Mouse (Mus musculus) G1E (cell line): ENCODE results near the gene Atp8a1. TPM values are rescaled to one million over a fixed set of nuclear protein-coding genes. Genes with fewer than 3 reads are reported as not detected.

Source experiments
- ATAC-seq: 2 replicates; pipeline ENCODE4 v1.8.0; 2016; ENCODE audit warnings: mild to moderate bottlenecking; ENCODE audit not compliant: insufficient number of reproducible peaks, poor library complexity, low FRiP score, severe bottlenecking; ENCODE audit errors: extremely low read depth
- DNase-seq: peaks from one replicate; pipeline ENCODE4 v3.0.0; 2012; ENCODE audit warnings: low spot score
- H3K27me3 ChIP-seq: 2 replicates; pipeline ENCODE4 v1.6.1; 2012; ENCODE audit warnings: mild to moderate bottlenecking, low read length, inconsistent platforms; ENCODE audit not compliant: insufficient read depth
- H3K36me3 ChIP-seq: replicated peaks from 2 replicates; pipeline ENCODE3; 2012; ENCODE audit warnings: mild to moderate bottlenecking, inconsistent platforms
- H3K4me1 ChIP-seq: 2 replicates; pipeline ENCODE4 v1.6.1; 2012; ENCODE audit warnings: low read depth, low read length, inconsistent platforms, mixed read lengths; ENCODE audit not compliant: insufficient read depth
- H3K4me3 ChIP-seq: 2 replicates; pipeline ENCODE4 v1.5.1; 2012; ENCODE audit warnings: low read depth, mild to moderate bottlenecking, inconsistent platforms, low read length, moderate library complexity, mixed read lengths
- H3K9me3 ChIP-seq: replicated peaks from 2 replicates; pipeline ENCODE4 v1.6.1; 2012; ENCODE audit warnings: inconsistent platforms
- CTCF ChIP-seq: IDR thresholded peaks from 2 replicates; pipeline ENCODE4 v1.5.1; 2012; ENCODE audit warnings: low read depth, low read length, inconsistent platforms, mixed read lengths
- GATA1 ChIP-seq: IDR thresholded peaks from 2 replicates; pipeline ENCODE4 v1.6.1; 2012; ENCODE audit warnings: borderline replicate concordance, low read length, inconsistent platforms, mixed read lengths
- GATA2 ChIP-seq: IDR thresholded peaks from 2 replicates; pipeline ENCODE4 v1.6.1; 2012; ENCODE audit warnings: low read depth, low read length, inconsistent platforms, borderline replicate concordance
- POLR2AphosphoS5 ChIP-seq: IDR thresholded peaks from 2 replicates; pipeline ENCODE4 v1.6.1; 2012; ENCODE audit warnings: low read depth, low read length, inconsistent platforms; ENCODE audit not compliant: insufficient replicate concordance
- TAL1 ChIP-seq: conservative IDR thresholded peaks from 2 replicates; pipeline ENCODE4 v1.6.1; 2012; ENCODE audit warnings: low read depth, low read length, inconsistent platforms, mixed read lengths
- polyA plus RNA-seq: library from polyadenylated mRNA; stranded (reverse); fragments of >175 nt; gene quantifications from 2 replicates; pipeline ENCODE4 v1.2.3, GENCODE M21; 2012
- total RNA-seq, 2 experiments: library from RNA; stranded (forward) in 1 of 2; stranded (reverse) in 1 of 2; fragments of 200-1000 nt in 1 of 2; fragments of >200 nt in 1 of 2; fragmentation: Nextera tagmentation in 1 of 2; gene quantifications; 2 replicates each; pipeline ENCODE4 v1.2.3; 2014 to 2017

Atp8a1 gene
- total and polyA plus RNA-seq, 3 experiments: 13.5 to 156 (median 75.0) TPM

- ATAC-seq (no peak), DNase-seq (no peak)
- no peaks in the 10 kb centered on the region for H3K36me3 ChIP-seq
- H3K9me3 ChIP-seq: no peaks in the 10 kb centered on the region
- no peaks in the 10 kb centered on the region for H3K27me3 ChIP-seq
- H3K4me3 ChIP-seq: no peak overlapping the region
- TF ChIP-seq GATA1 (no peak), GATA2 (no peak), TAL1 (no peak), POLR2AphosphoS5 (no peak), CTCF (no peak)
- no peaks in the 10 kb centered on the region for H3K4me1 ChIP-seq
Measured at GRCm38 (mm10) chr5:67574039-67574438, 273.2 kb downstream of the Atp8a1 start.

- H3K4me3 ChIP-seq: no peak overlapping the region
- no peaks in the 10 kb centered on the region for H3K36me3 ChIP-seq
- TF ChIP-seq CTCF: no peak
- DNase-seq: no peak
- ATAC-seq: no peak
- H3K9me3 ChIP-seq: no peaks in the 10 kb centered on the region
- no peaks in the 10 kb centered on the region for H3K4me1 ChIP-seq
- H3K27me3 ChIP-seq: no peaks in the 10 kb centered on the region
Measured at GRCm38 (mm10) chr5:67572552-67573155, 274.6 kb downstream of the Atp8a1 start.

Other genes with a start within 250 kb of the Atp8a1 start
- gene Shisa3, start 239.6 kb downstream of the Atp8a1 start, total RNA-seq (2014; fragmentation: Nextera tagmentation): not detected in 2 replicates
- gene Shisa3, start 239.6 kb downstream of the Atp8a1 start, total RNA-seq (2017): 0.05 and 0.12 TPM in 2 replicates
- not detected in 2 replicates for gene Shisa3, start 239.6 kb downstream of the Atp8a1 start, polyA plus RNA-seq
- gene Gm5108, start 94.2 kb upstream of the Atp8a1 start, total RNA-seq (2014; fragmentation: Nextera tagmentation): not detected in 2 replicates
- not detected in 2 replicates for gene Gm5108, start 94.2 kb upstream of the Atp8a1 start, total RNA-seq (2017)
- gene Gm5108, start 94.2 kb upstream of the Atp8a1 start, polyA plus RNA-seq: not detected in 2 replicates
- not detected in 2 replicates for gene Gm21905, start 99.0 kb upstream of the Atp8a1 start, total RNA-seq (2014; fragmentation: Nextera tagmentation)
- not detected in 2 replicates for gene Gm21905, start 99.0 kb upstream of the Atp8a1 start, total RNA-seq (2017)
- gene Gm21905, start 99.0 kb upstream of the Atp8a1 start, polyA plus RNA-seq: not detected in 2 replicates
- not detected in 2 replicates for gene Grxcr1, start 184.4 kb upstream of the Atp8a1 start, total RNA-seq (2014; fragmentation: Nextera tagmentation)
- gene Grxcr1, start 184.4 kb upstream of the Atp8a1 start, total RNA-seq (2017): not detected in 2 replicates
- not detected in 2 replicates for gene Grxcr1, start 184.4 kb upstream of the Atp8a1 start, polyA plus RNA-seq